Mouse (Mus musculus) brain, embryonic 14.5 days (tissue): ENCODE results near the gene Rbm20.

Experiments
- CTCF ChIP-seq: fragments of 200-500 bp; IDR thresholded peaks from 2 replicates; pipeline ENCODE4 v1.5.1; 2012; ENCODE audit warnings: inconsistent platforms, mild to moderate bottlenecking, moderate library complexity, borderline replicate concordance; ENCODE audit not compliant: insufficient read depth, insufficient read length; ENCODE audit errors: extremely low read depth
- POLR2A ChIP-seq: fragments of 200-500 bp; IDR thresholded peaks from 2 replicates; pipeline ENCODE4 v1.6.1; 2012; ENCODE audit warnings: mild to moderate bottlenecking, inconsistent platforms, borderline replicate concordance; ENCODE audit not compliant: poor library complexity, insufficient read depth, insufficient read length, severe bottlenecking; ENCODE audit errors: extremely low read depth

DNA sequence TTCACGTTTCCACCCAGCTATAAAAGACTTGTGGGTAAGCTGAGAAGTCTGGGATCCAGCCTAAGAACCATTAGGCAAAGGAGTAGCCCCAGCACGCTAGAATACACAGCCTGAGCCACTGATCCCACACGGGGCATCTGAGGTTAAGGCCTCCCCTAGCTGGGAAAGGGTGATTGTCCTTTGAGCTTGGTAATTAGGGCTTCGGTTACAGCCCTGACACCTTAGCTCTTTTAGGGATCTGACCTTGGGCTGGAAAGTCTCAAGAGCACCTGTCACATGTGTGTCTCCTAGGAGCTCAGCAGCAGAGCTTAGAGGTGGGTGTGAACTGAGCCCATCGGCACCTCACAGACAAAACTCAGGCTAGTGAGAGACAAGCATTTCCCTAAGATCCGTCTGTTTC, 146.7 kb downstream of the Rbm20 start:
- no peak for TF ChIP-seq POLR2A
- no peak for TF ChIP-seq CTCF
